Mouse (Mus musculus) bone marrow, adult 2 months (tissue): ENCODE results near the gene Echdc3. TPM values are rescaled to one million over a fixed set of nuclear protein-coding genes. Genes with fewer than 3 reads are reported as not detected.

Experiments
- H3K27ac ChIP-seq: fragments of 200-500 bp; 2 replicates; pipeline ENCODE4 v1.5.1; 2012; ENCODE audit warnings: low read depth, mild to moderate bottlenecking, control low read depth, inconsistent platforms, low read length; ENCODE audit not compliant: control insufficient read depth, poor library complexity, insufficient read depth
- H3K4me1 ChIP-seq: fragments of 200-500 bp; 2 replicates; pipeline ENCODE4 v1.6.1; 2011; ENCODE audit warnings: low read length; ENCODE audit not compliant: control insufficient read depth, insufficient read depth
- H3K4me3 ChIP-seq: fragments of 200-500 bp; replicated peaks from 2 replicates; pipeline ENCODE3; 2011; ENCODE audit warnings: mild to moderate bottlenecking, low read depth, low read length, control low read depth; ENCODE audit not compliant: control insufficient read depth
- CTCF ChIP-seq: fragments of 200-500 bp; IDR thresholded peaks from 2 replicates; pipeline ENCODE4 v1.5.1; 2011; ENCODE audit warnings: low read length, control low read depth; ENCODE audit not compliant: control insufficient read depth, insufficient read depth
- POLR2A ChIP-seq: fragments of 200-500 bp; IDR thresholded peaks from 2 replicates; pipeline ENCODE4 v1.6.1; 2011; ENCODE audit warnings: low read depth, mild to moderate bottlenecking, control low read depth, low read length, borderline replicate concordance; ENCODE audit not compliant: control insufficient read depth
- WGBS: fragments of 180-500 bp; shearing (Covaris S2); methylation state at CpG from one replicate; pipeline ENCODE4 v1.1.7; 2018; 5-methylcytosine and 5-hydroxymethylcytosine counted together
- polyA plus RNA-seq: library from polyadenylated mRNA; stranded (reverse); fragments of >200 nt; gene quantifications from 2 replicates; pipeline ENCODE4 v1.2.4, GENCODE M21; 2011; ENCODE audit warnings: low replicate concordance; ENCODE audit not compliant: missing spikeins, insufficient read depth, insufficient read length

Gene Echdc3
- polyA plus RNA-seq, 1 experiment: not detected

DNA sequence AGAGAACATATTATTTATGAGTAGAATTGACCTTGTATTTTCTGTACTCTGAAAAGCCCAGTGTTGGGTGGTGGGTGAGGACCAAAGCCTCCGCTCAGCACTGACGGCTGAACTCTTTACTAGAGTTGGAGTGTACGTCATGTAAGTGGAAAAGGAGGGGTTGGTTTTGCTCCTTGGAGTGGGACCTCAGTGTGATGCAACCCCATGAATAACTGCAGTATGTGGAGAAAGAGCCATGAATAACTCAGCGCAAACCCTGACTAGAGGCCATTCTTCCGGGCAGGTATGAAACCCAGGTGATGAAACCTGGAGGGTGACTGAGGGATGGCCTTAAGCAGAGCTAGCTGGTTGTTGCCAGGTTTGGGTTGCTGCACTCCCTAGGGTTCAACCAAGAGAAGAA lies 63.0 kb downstream of the Echdc3 start:
- TF ChIP-seq POLR2A (no peak), CTCF (no peak)
- no peak overlapping the region for H3K4me3 ChIP-seq
- no peaks in the 10 kb centered on the region for H3K4me1 ChIP-seq
- WGBS: 87% methylated on average over 5 of the region's 5 CpGs
- no peak overlapping the region for H3K27ac ChIP-seq

- no peak overlapping the region for H3K27ac ChIP-seq
- H3K4me3 ChIP-seq: no peak overlapping the region
- TF ChIP-seq POLR2A: no peak
- no peak for TF ChIP-seq CTCF
- WGBS: 86% methylated on average over 7 of the region's 7 CpGs
- H3K4me1 ChIP-seq: no peaks in the 10 kb centered on the region
Observed at GRCm38 (mm10) chr2:6146901-6147300, 65.9 kb downstream of the Echdc3 start.

DNA sequence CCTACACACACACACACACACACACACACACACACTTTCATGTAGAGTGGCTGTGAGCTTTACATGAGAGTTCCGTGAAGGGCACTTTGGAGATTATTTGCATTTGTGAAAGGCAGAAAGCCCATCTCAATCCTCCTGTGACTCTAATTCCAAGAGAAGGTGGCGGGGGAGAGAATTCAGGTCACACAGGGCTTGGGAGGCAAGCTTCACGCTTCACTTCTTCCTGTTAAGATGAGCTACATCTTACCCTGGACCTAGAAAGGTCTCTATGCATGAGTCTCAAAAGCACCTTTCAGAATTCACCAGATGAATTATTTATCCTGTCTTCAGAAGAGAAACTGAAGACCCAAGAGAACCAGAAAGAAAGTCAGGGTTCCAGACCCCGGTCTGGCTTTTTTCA lies 66.6 kb downstream of the Echdc3 start:
- no peaks in the 10 kb centered on the region for H3K4me1 ChIP-seq
- WGBS: 83% methylated on average over 4 of the region's 4 CpGs
- TF ChIP-seq CTCF: no peak
- no peak for TF ChIP-seq POLR2A
- no peak overlapping the region for H3K4me3 ChIP-seq
- H3K27ac ChIP-seq: no peak overlapping the region

- H3K27ac ChIP-seq: no peak overlapping the region
- H3K4me1 ChIP-seq: no peaks in the 10 kb centered on the region
- no peak overlapping the region for H3K4me3 ChIP-seq
- TF ChIP-seq POLR2A: no peak
- TF ChIP-seq CTCF: no peak
- WGBS: 81% methylated on average over 10 of the region's 10 CpGs
Observed at GRCm38 (mm10) chr2:6145611-6146010, 67.2 kb downstream of the Echdc3 start.

- Histone ChIP-seq H3K27ac (no peak overlapping the region), H3K4me1 (no peaks in the 10 kb centered on the region), H3K4me3 (no peak overlapping the region)
- WGBS: 81% methylated on average over 16 of the region's 16 CpGs
- TF ChIP-seq CTCF (no peak), POLR2A (no peak)
Observed at GRCm38 (mm10) chr2:6142915-6143654, 69.7 kb downstream of the Echdc3 start.

GRCm38 (mm10) chr2:6140572-6141161 lies 72.2 kb downstream of the Echdc3 start:
- H3K27ac ChIP-seq: no peak overlapping the region
- WGBS: 83% methylated on average over 9 of the region's 9 CpGs
- no peak for TF ChIP-seq POLR2A
- no peak overlapping the region for H3K4me3 ChIP-seq
- H3K4me1 ChIP-seq: no peaks in the 10 kb centered on the region

Other genes with a start within 250 kb of the Echdc3 start
- 7.2 and 8.5 TPM in 2 replicates for gene Proser2, start 82.8 kb downstream of the Echdc3 start, polyA plus RNA-seq
- gene Usp6nl, start 109.6 kb upstream of the Echdc3 start, polyA plus RNA-seq: 6.9 and 8.8 TPM in 2 replicates